Mouse (Mus musculus) embryonic facial prominence, embryonic 10.5 days (tissue): ENCODE data around the gene Celf2. TPM values are rescaled to one million over a fixed set of nuclear protein-coding genes. Genes with fewer than 3 reads are reported as not detected.

Experiments
- DNase-seq: peaks from one replicate; pipeline ENCODE4 v3.0.0-alpha.2; 2017; ENCODE audit warnings: low spot score
- H3K27ac ChIP-seq: fragments of 300-500 bp; sonication (generic); replicated peaks from 2 replicates; pipeline ENCODE4 v1.5.1; 2016; ENCODE audit warnings: mild to moderate bottlenecking
- H3K27me3 ChIP-seq: fragments of 300-500 bp; sonication (generic); replicated peaks from 2 replicates; pipeline ENCODE4 v1.6.1; 2016; ENCODE audit warnings: low read depth, mild to moderate bottlenecking; ENCODE audit not compliant: poor library complexity, severe bottlenecking
- H3K36me3 ChIP-seq: fragments of 300-500 bp; sonication (generic); replicated peaks from 2 replicates; pipeline ENCODE4 v1.6.1; 2016; ENCODE audit warnings: mild to moderate bottlenecking, moderate library complexity
- H3K4me1 ChIP-seq: fragments of 300-500 bp; sonication (generic); 2 replicates; pipeline ENCODE4 v1.6.1; 2016
- H3K4me3 ChIP-seq: fragments of 300-500 bp; sonication (generic); 2 replicates; pipeline ENCODE4 v1.5.1; 2016; ENCODE audit warnings: mild to moderate bottlenecking, moderate library complexity
- H3K9me3 ChIP-seq: fragments of 300-500 bp; sonication (generic); 2 replicates; pipeline ENCODE4 v1.6.1; 2016; ENCODE audit warnings: mild to moderate bottlenecking
- WGBS: fragments of 180-500 bp; shearing (Covaris S2); methylation state at CpG from one replicate; pipeline ENCODE4 v1.1.7; 2016; 5-methylcytosine and 5-hydroxymethylcytosine counted together
- polyA plus RNA-seq: library from polyadenylated mRNA; unstranded; fragments of >200 nt; fragmentation: Nextera tagmentation; extraction: Ambion mirVana; gene quantifications from 2 replicates; pipeline ENCODE4 v1.2.1, GENCODE M21; 2016

Celf2 gene
- polyA plus RNA-seq, 1 experiment from 2014 or later: 27.7 TPM

- peaks cover 3% of the 10 kb centered on the region; the same call in 1 of the 2 replicates for H3K9me3 ChIP-seq
- no peak overlapping the region; the same call in 1 of the 2 replicates for H3K27ac ChIP-seq
- no peak for DNase-seq
- H3K27me3 ChIP-seq: peaks cover 6% of the 10 kb centered on the region; the same call in 1 of the 2 replicates
- no peaks in the 10 kb centered on the region for H3K36me3 ChIP-seq
- no peak overlapping the region for H3K4me3 ChIP-seq
- H3K4me1 ChIP-seq: peaks cover 24% of the 10 kb centered on the region
- WGBS: 84% methylated on average over 9 of the region's 9 CpGs
These were observed 426.9 kb downstream of the Celf2 start for GRCm38 (mm10) chr2:7082376-7083025.

GRCm38 (mm10) chr2:7080794-7081783 lies 428.3 kb downstream of the Celf2 start:
- H3K27ac ChIP-seq: peak overlapping the region; percentile 82
- peaks cover 24% of the 10 kb centered on the region for H3K4me1 ChIP-seq
- WGBS: 7% methylated on average over 28 of the region's 28 CpGs
- H3K36me3 ChIP-seq: no peaks in the 10 kb centered on the region; the same call in 1 of the 2 replicates
- H3K4me3 ChIP-seq: peak overlapping the region; percentile 44
- peaks cover 14% of the 10 kb centered on the region; the same call in 1 of the 2 replicates for H3K9me3 ChIP-seq
- peak; percentile 52 for DNase-seq
- H3K27me3 ChIP-seq: peaks cover 6% of the 10 kb centered on the region; the same call in 1 of the 2 replicates

- DNase-seq: no peak
- Histone ChIP-seq H3K9me3 (peaks cover 21% of the 10 kb centered on the region; the same call in 1 of the 2 replicates), H3K36me3 (no peaks in the 10 kb centered on the region; the same call in 1 of the 2 replicates), H3K4me1 (peaks cover 24% of the 10 kb centered on the region), H3K27ac (no peak overlapping the region), H3K4me3 (no peak overlapping the region), H3K27me3 (peaks cover 6% of the 10 kb centered on the region; the same call in 1 of the 2 replicates)
- WGBS: 82% methylated on average over 7 of the region's 7 CpGs
These were observed 429.3 kb downstream of the Celf2 start for GRCm38 (mm10) chr2:7080086-7080485.

GRCm38 (mm10) chr2:7079390-7079789 lies 430.0 kb downstream of the Celf2 start:
- H3K27me3 ChIP-seq: peaks cover 6% of the 10 kb centered on the region; the same call in 1 of the 2 replicates
- peaks cover 24% of the 10 kb centered on the region for H3K4me1 ChIP-seq
- peaks cover 21% of the 10 kb centered on the region; the same call in 1 of the 2 replicates for H3K9me3 ChIP-seq
- DNase-seq: no peak
- 77% methylated on average over 2 of the region's 2 CpGs for WGBS
- H3K36me3 ChIP-seq: no peaks in the 10 kb centered on the region; the same call in 1 of the 2 replicates
- no peak overlapping the region for H3K27ac ChIP-seq
- H3K4me3 ChIP-seq: no peak overlapping the region

DNA sequence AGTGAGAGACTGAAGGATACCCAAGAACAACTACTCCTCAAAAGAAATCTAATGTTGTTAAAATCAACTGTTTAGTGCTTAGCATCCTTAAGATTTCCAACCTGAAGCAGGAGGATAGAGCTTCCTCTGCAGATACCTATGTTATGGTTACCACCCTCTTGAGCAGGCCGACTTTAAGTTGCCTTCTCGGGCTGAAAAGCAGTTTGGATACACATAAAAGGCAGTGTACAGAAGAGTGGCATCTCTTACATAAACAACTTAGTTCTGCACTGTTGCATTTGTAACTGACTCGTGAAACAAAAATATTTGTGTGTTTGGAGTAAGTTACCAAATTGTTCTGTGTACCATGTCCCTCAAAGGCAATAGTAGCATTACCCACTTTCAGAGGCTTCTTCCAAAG lies 435.6 kb downstream of the Celf2 start:
- Histone ChIP-seq H3K36me3 (no peaks in the 10 kb centered on the region; the same call in 1 of the 2 replicates), H3K27me3 (no peaks in the 10 kb centered on the region), H3K4me1 (no peaks in the 10 kb centered on the region), H3K27ac (no peak overlapping the region), H3K4me3 (no peak overlapping the region), H3K9me3 (peaks cover 21% of the 10 kb centered on the region; the same call in 1 of the 2 replicates)
- no peak for DNase-seq
- WGBS: 79% methylated on average over 3 of the region's 3 CpGs

GRCm38 (mm10) chr2:7072344-7073265 lies 436.8 kb downstream of the Celf2 start:
- H3K4me1 ChIP-seq: no peaks in the 10 kb centered on the region
- no peaks in the 10 kb centered on the region; the same call in 1 of the 2 replicates for H3K36me3 ChIP-seq
- H3K27me3 ChIP-seq: no peaks in the 10 kb centered on the region
- WGBS: 83% methylated on average over 5 of the region's 5 CpGs
- no peak overlapping the region for H3K27ac ChIP-seq
- H3K9me3 ChIP-seq: peaks cover 18% of the 10 kb centered on the region; the same call in 1 of the 2 replicates
- no peak for DNase-seq
- H3K4me3 ChIP-seq: no peak overlapping the region

- H3K36me3 ChIP-seq: no peaks in the 10 kb centered on the region
- no peak overlapping the region for H3K4me3 ChIP-seq
- H3K27me3 ChIP-seq: no peaks in the 10 kb centered on the region
- no peaks in the 10 kb centered on the region for H3K4me1 ChIP-seq
- H3K27ac ChIP-seq: no peak overlapping the region
- WGBS: 77% methylated on average over 3 of the region's 3 CpGs
- no peaks in the 10 kb centered on the region for H3K9me3 ChIP-seq
- DNase-seq: no peak
These were observed 439.9 kb downstream of the Celf2 start for GRCm38 (mm10) chr2:7069458-7069857.

- H3K4me1 ChIP-seq: peaks cover 8% of the 10 kb centered on the region
- 85% methylated on average over 6 of the region's 6 CpGs for WGBS
- H3K4me3 ChIP-seq: no peak overlapping the region
- H3K27ac ChIP-seq: no peak overlapping the region
- no peak for DNase-seq
- no peaks in the 10 kb centered on the region for H3K9me3 ChIP-seq
- no peaks in the 10 kb centered on the region for H3K36me3 ChIP-seq
- H3K27me3 ChIP-seq: 0 out of 2 replicates have a peak, but pooled peaks cover 3% of the 10 kb centered on the region
These were observed 441.1 kb downstream of the Celf2 start for GRCm38 (mm10) chr2:7068281-7068680.

DNA sequence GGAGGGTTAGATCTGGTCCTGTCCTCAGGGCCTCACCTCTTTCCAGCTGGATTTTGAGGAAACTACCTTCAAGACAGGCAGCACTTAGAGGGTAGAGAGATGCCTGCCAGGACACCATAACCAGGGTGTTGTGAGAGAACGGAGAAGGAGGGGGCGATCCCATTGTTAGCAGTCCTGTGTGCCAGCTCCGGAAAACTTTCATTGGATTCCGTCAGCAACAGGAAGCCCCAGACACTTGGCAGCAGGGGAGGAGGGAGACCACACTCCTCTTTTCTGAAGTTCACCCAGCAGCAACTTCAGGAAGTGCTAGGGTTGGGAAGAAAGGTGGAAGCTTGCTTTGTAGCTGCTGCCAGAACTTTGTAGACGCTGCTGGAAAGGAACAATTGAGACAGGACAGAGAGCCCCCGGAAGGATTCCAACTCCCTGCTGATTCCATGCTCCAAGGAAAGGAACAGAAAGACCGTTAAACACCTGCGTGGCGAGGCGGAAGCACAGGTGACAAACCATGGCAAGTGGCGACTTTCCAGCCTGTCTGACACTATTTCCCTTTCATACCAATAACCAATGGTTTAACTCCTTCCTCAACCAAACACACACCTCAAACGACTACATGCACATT lies 445.7 kb downstream of the Celf2 start:
- 24% methylated on average over 12 of the region's 12 CpGs for WGBS

GRCm38 (mm10) chr2:7060490-7061105 lies 448.8 kb downstream of the Celf2 start:
- Histone ChIP-seq H3K9me3 (no peaks in the 10 kb centered on the region), H3K36me3 (no peaks in the 10 kb centered on the region), H3K27ac (no peak overlapping the region), H3K4me1 (peaks cover 17% of the 10 kb centered on the region), H3K4me3 (no peak overlapping the region), H3K27me3 (0 out of 2 replicates have a peak, but pooled peaks cover 3% of the 10 kb centered on the region)
- WGBS: 87% methylated on average over 7 of the region's 7 CpGs
- DNase-seq: no peak

More for the DNA sequence above, 445.7 kb downstream of the Celf2 start:
- H3K4me3 ChIP-seq: no peak overlapping the region
- peak; percentile 15 for DNase-seq
- H3K9me3 ChIP-seq: no peaks in the 10 kb centered on the region
- H3K36me3 ChIP-seq: no peaks in the 10 kb centered on the region
- H3K27ac ChIP-seq: peak overlapping the region; percentile 76
- peaks cover 13% of the 10 kb centered on the region for H3K4me1 ChIP-seq
- 0 out of 2 replicates have a peak, but pooled peaks cover 3% of the 10 kb centered on the region for H3K27me3 ChIP-seq

DNA sequence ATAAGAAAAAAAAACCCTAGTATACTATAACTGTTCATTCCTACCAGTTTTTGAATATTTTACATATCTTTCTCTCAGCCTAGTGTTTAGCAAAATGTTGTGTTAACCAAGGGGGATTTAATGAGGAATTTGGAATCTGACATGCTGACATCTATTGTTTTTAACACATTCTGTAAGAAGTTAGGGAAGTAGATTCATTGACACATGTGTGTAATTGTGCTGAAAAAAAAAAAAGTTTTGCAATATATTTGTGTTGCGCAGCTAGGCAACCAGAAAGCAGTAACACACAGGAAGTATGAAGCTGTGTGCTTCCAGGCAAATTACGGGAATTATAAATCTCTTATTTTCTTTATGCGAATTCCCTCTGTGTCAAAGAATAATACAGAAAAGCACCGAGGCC lies 453.0 kb downstream of the Celf2 start:
- 87% methylated on average over 4 of the region's 4 CpGs for WGBS
- H3K36me3 ChIP-seq: no peaks in the 10 kb centered on the region

More for the DNA sequence above, 453.0 kb downstream of the Celf2 start:
- no peak overlapping the region for H3K4me3 ChIP-seq
- H3K9me3 ChIP-seq: no peaks in the 10 kb centered on the region
- H3K27ac ChIP-seq: no peak overlapping the region
- H3K4me1 ChIP-seq: 0 out of 2 replicates have a peak, but pooled peaks cover 4% of the 10 kb centered on the region
- DNase-seq: no peak
- H3K27me3 ChIP-seq: no peaks in the 10 kb centered on the region
